Mouse (Mus musculus) neural tube, embryonic 11.5 days (tissue): ENCODE data around the gene Gmcl1. TPM values are rescaled to one million over a fixed set of nuclear protein-coding genes. Genes with fewer than 3 reads are reported as not detected.

Experiments
- polyA plus RNA-seq: library from polyadenylated mRNA; unstranded; fragments of >200 nt; fragmentation: Nextera tagmentation; extraction: Ambion mirVana; gene quantifications from 2 replicates; pipeline ENCODE4 v1.2.1, GENCODE M21; 2014

Gene Gmcl1
- polyA plus RNA-seq, 1 experiment from 2014 or later: 56.1 TPM

Other genes with a start within 250 kb of the Gmcl1 start
- 518 and 536 TPM in 2 replicates for gene Pcbp1, start 207.1 kb downstream of the Gmcl1 start, polyA plus RNA-seq
- 0.35 and 0.64 TPM in 2 replicates for gene Asprv1, start 105.2 kb downstream of the Gmcl1 start, polyA plus RNA-seq
- 21.2 and 24.8 TPM in 2 replicates for gene Mxd1, start 64.2 kb downstream of the Gmcl1 start, polyA plus RNA-seq
- 115 and 130 TPM in 2 replicates for gene Snrnp27, start 48.9 kb downstream of the Gmcl1 start, polyA plus RNA-seq
- gene Anxa4, start 60.2 kb upstream of the Gmcl1 start, polyA plus RNA-seq: 6.2 and 6.9 TPM in 2 replicates
- 23.8 and 27.1 TPM in 2 replicates for gene Aak1, start 116.1 kb upstream of the Gmcl1 start, polyA plus RNA-seq